Mouse (Mus musculus) kidney, embryonic 16.5 days (tissue): ENCODE measurements at regions not wholly inside any gene's neighbourhood (a gene's known extent, or its start where the extent isn't known, plus 50 kb on each side); places are given as distances from the start of the nearest gene placed in this dataset.
A peak's percentile ranks its signal among the peaks of the same experiment; 100 is the strongest.

Experiments
- ATAC-seq: fragments of 200-750 bp; cut with Nextera tagmentation; 2 replicates; pipeline ENCODE4 v1.8.0; 2017; ENCODE audit warnings: moderate TSS enrichment; ENCODE audit not compliant: low FRiP score, low TSS enrichment
- H3K27ac ChIP-seq: fragments of 300-500 bp; sonication (generic); 2 replicates; pipeline ENCODE4 v1.5.1; 2014; ENCODE audit warnings: low read length
- H3K27me3 ChIP-seq: fragments of 300-500 bp; sonication (generic); 2 replicates; pipeline ENCODE4 v1.6.1; 2014; ENCODE audit warnings: low read length, control low read depth, mixed read lengths; ENCODE audit not compliant: insufficient read depth
- H3K36me3 ChIP-seq: fragments of 300-500 bp; sonication (generic); 2 replicates; pipeline ENCODE4 v1.6.1; 2014; ENCODE audit warnings: low read length, control low read depth, mixed read lengths; ENCODE audit not compliant: insufficient read depth
- H3K4me1 ChIP-seq: fragments of 300-500 bp; sonication (generic); 2 replicates; pipeline ENCODE4 v1.6.1; 2014; ENCODE audit warnings: low read length, control low read depth, mixed read lengths; ENCODE audit not compliant: insufficient read depth
- H3K4me2 ChIP-seq: fragments of 300-500 bp; sonication (generic); replicated peaks from 2 replicates; pipeline ENCODE4 v1.6.1; 2014; ENCODE audit warnings: low read depth, low read length
- H3K4me3 ChIP-seq: fragments of 300-500 bp; sonication (generic); 2 replicates; pipeline ENCODE4 v1.5.1; 2014; ENCODE audit warnings: mild to moderate bottlenecking, low read length
- H3K9ac ChIP-seq: fragments of 300-500 bp; sonication (generic); replicated peaks from 2 replicates; pipeline ENCODE4 v1.6.1; 2014; ENCODE audit warnings: low read length
- H3K9me3 ChIP-seq: fragments of 300-500 bp; sonication (generic); 2 replicates; pipeline ENCODE4 v1.6.1; 2016; ENCODE audit warnings: low read length, control low read depth
- WGBS: fragments of 180-500 bp; shearing (Covaris S2); extraction: QIAGEN DNeasy Blood & Tissue Kit; methylation state at CpG from one replicate; pipeline ENCODE4 v1.1.7; 2014; 5-methylcytosine and 5-hydroxymethylcytosine counted together

- H3K9me3 ChIP-seq = peaks cover 6% of the 10 kb centered on the region
- no peak overlapping the region for H3K9ac ChIP-seq
- no peaks in the 10 kb centered on the region for H3K36me3 ChIP-seq
- H3K27ac ChIP-seq = no peak overlapping the region
- no peaks in the 10 kb centered on the region for H3K27me3 ChIP-seq
- H3K4me2 ChIP-seq = no peak overlapping the region
- WGBS = 97% methylated on average over 6 of the region's 6 CpGs
- ATAC-seq = no peak
- no peak overlapping the region for H3K4me3 ChIP-seq
- no peaks in the 10 kb centered on the region for H3K4me1 ChIP-seq
Measured at GRCm38 (mm10) chr6:100450108-100450507, 162.8 kb upstream of the Rybp start.

- WGBS = 95% methylated on average over 4 of the region's 4 CpGs
- Histone ChIP-seq H3K4me2 (no peak overlapping the region), H3K27me3 (no peaks in the 10 kb centered on the region), H3K4me3 (no peak overlapping the region), H3K36me3 (no peaks in the 10 kb centered on the region), H3K4me1 (no peaks in the 10 kb centered on the region), H3K9me3 (peaks cover 6% of the 10 kb centered on the region), H3K27ac (no peak overlapping the region), H3K9ac (no peak overlapping the region)
- ATAC-seq = no peak
Measured at GRCm38 (mm10) chr6:100449087-100449486, 161.8 kb upstream of the Rybp start.

- Histone ChIP-seq H3K27ac (no peak overlapping the region), H3K4me2 (no peak overlapping the region), H3K27me3 (no peaks in the 10 kb centered on the region), H3K4me1 (no peaks in the 10 kb centered on the region), H3K9ac (no peak overlapping the region), H3K4me3 (no peak overlapping the region), H3K36me3 (no peaks in the 10 kb centered on the region), H3K9me3 (peaks cover 6% of the 10 kb centered on the region)
- no peak for ATAC-seq
- 17% methylated on average over 1 of the region's 1 CpGs for WGBS
Measured at GRCm38 (mm10) chr6:100447211-100447610, 159.9 kb upstream of the Rybp start.

- Histone ChIP-seq H3K4me2 (no peak overlapping the region), H3K27me3 (no peaks in the 10 kb centered on the region), H3K36me3 (no peaks in the 10 kb centered on the region), H3K4me1 (no peaks in the 10 kb centered on the region), H3K9ac (no peak overlapping the region), H3K4me3 (no peak overlapping the region), H3K27ac (no peak overlapping the region), H3K9me3 (peaks cover 6% of the 10 kb centered on the region)
- no peak for ATAC-seq
- WGBS = 64% methylated on average over 4 of the region's 4 CpGs
Measured at GRCm38 (mm10) chr6:100446804-100447203, 159.5 kb upstream of the Rybp start.

- WGBS = 6% methylated on average over 8 of the region's 8 CpGs
- peaks cover 17% of the 10 kb centered on the region for H3K4me1 ChIP-seq
- H3K9me3 ChIP-seq = no peaks in the 10 kb centered on the region
- peak overlapping the region; percentile 33 for H3K4me3 ChIP-seq
- H3K9ac ChIP-seq = no peak overlapping the region
- H3K4me2 ChIP-seq = peak overlapping the region; percentile 55
- no peak overlapping the region for H3K27ac ChIP-seq
- no peaks in the 10 kb centered on the region for H3K36me3 ChIP-seq
- H3K27me3 ChIP-seq = peaks cover 7% of the 10 kb centered on the region
- 0 out of 2 replicates have a peak, but pooled peaks have one; percentile 3 for ATAC-seq
Measured at GRCm38 (mm10) chr6:100439071-100439737, 151.9 kb upstream of the Rybp start.

GRCm38 (mm10) chr6:100438511-100438991 lies 151.3 kb upstream of the Rybp start:
- ATAC-seq = peak; percentile 50; the same call in 1 of the 2 replicates
- H3K27ac ChIP-seq = no peak overlapping the region
- peaks cover 20% of the 10 kb centered on the region for H3K4me1 ChIP-seq
- H3K4me2 ChIP-seq = peak overlapping the region; percentile 55
- no peaks in the 10 kb centered on the region for H3K36me3 ChIP-seq
- no peak overlapping the region for H3K9ac ChIP-seq
- no peaks in the 10 kb centered on the region for H3K9me3 ChIP-seq
- peak overlapping the region; percentile 33 for H3K4me3 ChIP-seq
- under 1% methylated on average over 13 of the region's 13 CpGs for WGBS
- peaks cover 7% of the 10 kb centered on the region for H3K27me3 ChIP-seq

GRCm38 (mm10) chr6:100437980-100438379 lies 150.7 kb upstream of the Rybp start:
- 65% methylated on average over 5 of the region's 5 CpGs for WGBS

GRCm38 (mm10) chr6:100436507-100436906 lies 149.2 kb upstream of the Rybp start:
- Histone ChIP-seq H3K9me3 (no peaks in the 10 kb centered on the region), H3K4me1 (peaks cover 33% of the 10 kb centered on the region), H3K4me3 (no peak overlapping the region), H3K36me3 (no peaks in the 10 kb centered on the region), H3K9ac (no peak overlapping the region), H3K27me3 (peaks cover 7% of the 10 kb centered on the region), H3K4me2 (no peak overlapping the region), H3K27ac (no peak overlapping the region)
- ATAC-seq = no peak
- WGBS = 35% methylated on average over 2 of the region's 2 CpGs

More at GRCm38 (mm10) chr6:100437980-100438379, 150.7 kb upstream of the Rybp start:
- H3K27me3 ChIP-seq = peaks cover 7% of the 10 kb centered on the region
- no peaks in the 10 kb centered on the region for H3K9me3 ChIP-seq
- no peak overlapping the region for H3K9ac ChIP-seq
- H3K27ac ChIP-seq = no peak overlapping the region
- no peak for ATAC-seq
- peak overlapping the region; percentile 55 for H3K4me2 ChIP-seq
- H3K36me3 ChIP-seq = no peaks in the 10 kb centered on the region
- H3K4me1 ChIP-seq = peaks cover 25% of the 10 kb centered on the region
- no peak overlapping the region for H3K4me3 ChIP-seq

- Histone ChIP-seq H3K27ac (no peak overlapping the region), H3K36me3 (no peaks in the 10 kb centered on the region), H3K4me2 (no peak overlapping the region), H3K27me3 (peaks cover 7% of the 10 kb centered on the region), H3K9me3 (no peaks in the 10 kb centered on the region), H3K4me1 (peaks cover 33% of the 10 kb centered on the region), H3K4me3 (no peak overlapping the region), H3K9ac (no peak overlapping the region)
- WGBS = 59% methylated on average over 5 of the region's 5 CpGs
- no peak for ATAC-seq
Measured at GRCm38 (mm10) chr6:100435222-100435621, 147.9 kb upstream of the Rybp start.

- no peaks in the 10 kb centered on the region for H3K9me3 ChIP-seq
- H3K9ac ChIP-seq = no peak overlapping the region
- no peak overlapping the region for H3K4me2 ChIP-seq
- H3K27me3 ChIP-seq = peaks cover 7% of the 10 kb centered on the region; the same call in 1 of the 2 replicates
- peak; percentile 73 for ATAC-seq
- peaks cover 25% of the 10 kb centered on the region for H3K4me1 ChIP-seq
- no peak overlapping the region for H3K4me3 ChIP-seq
- no peak overlapping the region for H3K27ac ChIP-seq
- WGBS = 37% methylated on average over 9 of the region's 9 CpGs
- H3K36me3 ChIP-seq = no peaks in the 10 kb centered on the region
Measured at GRCm38 (mm10) chr6:100433534-100433867, 146.2 kb upstream of the Rybp start.
